Mouse (Mus musculus): ENCODE measurements at regions not wholly inside any gene's neighbourhood (a gene's known extent, or its start where the extent isn't known, plus 50 kb on each side); places are given as distances from the start of the nearest gene placed in this dataset.

GRCm38 (mm10) chr10:122570909-122571551, 107.5 kb upstream of the Ppm1h start:
- Histone ChIP-seq H3K27me3 (ENCODE audit: control insufficient read depth, insufficient read depth, low read length) (no peaks in the 10 kb centered on the region), H3K9ac (ENCODE audit: low read depth, low read length) (no peak overlapping the region), H3K9me3 (replicated peaks; ENCODE audit: control insufficient read depth, low read length) (no peaks in the 10 kb centered on the region), H3K4me2 (no peak overlapping the region), H3K27ac (ENCODE audit: low read depth, low read length) (no peak overlapping the region), H3K4me3 (ENCODE audit: low read depth, low read length) (no peak overlapping the region), H3K4me1 (ENCODE audit: control insufficient read depth, insufficient read depth, low read length) (peaks cover 6% of the 10 kb centered on the region), H3K36me3 (ENCODE audit: control insufficient read depth, insufficient read depth, low read length) (no peaks in the 10 kb centered on the region)
- WGBS (ENCODE audit: insufficient replicate concordance) = 32% methylated on average over 13 of the region's 13 CpGs
- ATAC-seq (replicated peaks; ENCODE audit: insufficient number of reproducible peaks, low FRiP score, low TSS enrichment) = no peak

- no peak overlapping the region for H3K27ac ChIP-seq (ENCODE audit: low read depth, low read length)
- WGBS (ENCODE audit: insufficient replicate concordance) = 87% methylated on average over 8 of the region's 8 CpGs
- H3K36me3 ChIP-seq (ENCODE audit: control insufficient read depth, insufficient read depth, low read length) = no peaks in the 10 kb centered on the region
Observed at GRCm38 (mm10) chr10:122576171-122577063, 102.1 kb upstream of the Ppm1h start.

GRCm38 (mm10) chr10:122578209-122579001, 100.2 kb upstream of the Ppm1h start:
- peaks cover 6% of the 10 kb centered on the region; the same call in 1 of the 2 replicates for H3K4me1 ChIP-seq (ENCODE audit: control insufficient read depth, insufficient read depth, low read length)
- no peak overlapping the region for H3K9ac ChIP-seq (ENCODE audit: low read depth, low read length)
- no peak overlapping the region for H3K27ac ChIP-seq (ENCODE audit: low read depth, low read length)
- no peak overlapping the region for H3K4me2 ChIP-seq
- no peak for ATAC-seq (replicated peaks; ENCODE audit: insufficient number of reproducible peaks, low FRiP score, low TSS enrichment)
- H3K4me3 ChIP-seq (ENCODE audit: low read depth, low read length) = no peak overlapping the region
- WGBS (ENCODE audit: insufficient replicate concordance) = 51% methylated on average over 24 of the region's 24 CpGs
- H3K36me3 ChIP-seq (ENCODE audit: control insufficient read depth, insufficient read depth, low read length) = no peaks in the 10 kb centered on the region
- H3K27me3 ChIP-seq (ENCODE audit: control insufficient read depth, insufficient read depth, low read length) = no peaks in the 10 kb centered on the region
- H3K9me3 ChIP-seq (replicated peaks; ENCODE audit: control insufficient read depth, low read length) = no peaks in the 10 kb centered on the region

More at GRCm38 (mm10) chr10:122576171-122577063, 102.1 kb upstream of the Ppm1h start:
- H3K4me1 ChIP-seq (ENCODE audit: control insufficient read depth, insufficient read depth, low read length) = peaks cover 6% of the 10 kb centered on the region
- ATAC-seq (replicated peaks; ENCODE audit: insufficient number of reproducible peaks, low FRiP score, low TSS enrichment) = no peak
- no peaks in the 10 kb centered on the region for H3K27me3 ChIP-seq (ENCODE audit: control insufficient read depth, insufficient read depth, low read length)
- H3K4me2 ChIP-seq = no peak overlapping the region
- no peak overlapping the region for H3K9ac ChIP-seq (ENCODE audit: low read depth, low read length)
- H3K4me3 ChIP-seq (ENCODE audit: low read depth, low read length) = no peak overlapping the region
- no peaks in the 10 kb centered on the region for H3K9me3 ChIP-seq (replicated peaks; ENCODE audit: control insufficient read depth, low read length)

GRCm38 (mm10) chr10:122581096-122581495, 97.5 kb upstream of the Ppm1h start:
- no peaks in the 10 kb centered on the region for H3K27me3 ChIP-seq (ENCODE audit: control insufficient read depth, insufficient read depth, low read length)
- no peak overlapping the region for H3K9ac ChIP-seq (ENCODE audit: low read depth, low read length)
- H3K27ac ChIP-seq (ENCODE audit: low read depth, low read length) = no peak overlapping the region
- 76% methylated on average over 7 of the region's 7 CpGs for WGBS (ENCODE audit: insufficient replicate concordance)
- H3K4me2 ChIP-seq = no peak overlapping the region
- H3K36me3 ChIP-seq (ENCODE audit: control insufficient read depth, insufficient read depth, low read length) = no peaks in the 10 kb centered on the region
- no peaks in the 10 kb centered on the region for H3K9me3 ChIP-seq (replicated peaks; ENCODE audit: control insufficient read depth, low read length)
- no peak for ATAC-seq (replicated peaks; ENCODE audit: insufficient number of reproducible peaks, low FRiP score, low TSS enrichment)
- H3K4me1 ChIP-seq (ENCODE audit: control insufficient read depth, insufficient read depth, low read length) = no peaks in the 10 kb centered on the region
- H3K4me3 ChIP-seq (ENCODE audit: low read depth, low read length) = no peak overlapping the region

GRCm38 (mm10) chr10:122587541-122587940, 91.0 kb upstream of the Ppm1h start:
- Histone ChIP-seq H3K9ac (ENCODE audit: low read depth, low read length) (no peak overlapping the region), H3K4me2 (no peak overlapping the region), H3K4me3 (ENCODE audit: low read depth, low read length) (no peak overlapping the region), H3K27ac (ENCODE audit: low read depth, low read length) (no peak overlapping the region), H3K27me3 (ENCODE audit: control insufficient read depth, insufficient read depth, low read length) (no peaks in the 10 kb centered on the region), H3K4me1 (ENCODE audit: control insufficient read depth, insufficient read depth, low read length) (no peaks in the 10 kb centered on the region), H3K36me3 (ENCODE audit: control insufficient read depth, insufficient read depth, low read length) (no peaks in the 10 kb centered on the region), H3K9me3 (replicated peaks; ENCODE audit: control insufficient read depth, low read length) (no peaks in the 10 kb centered on the region)
- WGBS (ENCODE audit: insufficient replicate concordance) = 73% methylated on average over 3 of the region's 3 CpGs
- no peak for ATAC-seq (replicated peaks; ENCODE audit: insufficient number of reproducible peaks, low FRiP score, low TSS enrichment)

GRCm38 (mm10) chr10:122599511-122599910, 79.1 kb upstream of the Ppm1h start:
- Histone ChIP-seq H3K27me3 (ENCODE audit: control insufficient read depth, insufficient read depth, low read length) (no peaks in the 10 kb centered on the region), H3K9me3 (replicated peaks; ENCODE audit: control insufficient read depth, low read length) (no peaks in the 10 kb centered on the region), H3K36me3 (ENCODE audit: control insufficient read depth, insufficient read depth, low read length) (no peaks in the 10 kb centered on the region), H3K27ac (ENCODE audit: low read depth, low read length) (no peak overlapping the region), H3K4me1 (ENCODE audit: control insufficient read depth, insufficient read depth, low read length) (no peaks in the 10 kb centered on the region), H3K4me3 (ENCODE audit: low read depth, low read length) (no peak overlapping the region), H3K4me2 (no peak overlapping the region), H3K9ac (ENCODE audit: low read depth, low read length) (no peak overlapping the region)
- 83% methylated on average over 2 of the region's 2 CpGs for WGBS (ENCODE audit: insufficient replicate concordance)
- no peak for ATAC-seq (replicated peaks; ENCODE audit: insufficient number of reproducible peaks, low FRiP score, low TSS enrichment)

GRCm38 (mm10) chr10:122602394-122602793, 76.2 kb upstream of the Ppm1h start:
- Histone ChIP-seq H3K9me3 (replicated peaks; ENCODE audit: control insufficient read depth, low read length) (no peaks in the 10 kb centered on the region), H3K4me3 (ENCODE audit: low read depth, low read length) (no peak overlapping the region), H3K9ac (ENCODE audit: low read depth, low read length) (no peak overlapping the region), H3K27me3 (ENCODE audit: control insufficient read depth, insufficient read depth, low read length) (no peaks in the 10 kb centered on the region), H3K4me2 (no peak overlapping the region), H3K36me3 (ENCODE audit: control insufficient read depth, insufficient read depth, low read length) (no peaks in the 10 kb centered on the region), H3K27ac (ENCODE audit: low read depth, low read length) (no peak overlapping the region), H3K4me1 (ENCODE audit: control insufficient read depth, insufficient read depth, low read length) (no peaks in the 10 kb centered on the region)
- no peak for ATAC-seq (replicated peaks; ENCODE audit: insufficient number of reproducible peaks, low FRiP score, low TSS enrichment)
- WGBS (ENCODE audit: insufficient replicate concordance) = 29% methylated on average over 6 of the region's 6 CpGs

GRCm38 (mm10) chr10:122603960-122604359, 74.6 kb upstream of the Ppm1h start:
- H3K9ac ChIP-seq (ENCODE audit: low read depth, low read length) = no peak overlapping the region
- no peak overlapping the region for H3K27ac ChIP-seq (ENCODE audit: low read depth, low read length)
- no peak overlapping the region for H3K4me2 ChIP-seq
- H3K36me3 ChIP-seq (ENCODE audit: control insufficient read depth, insufficient read depth, low read length) = no peaks in the 10 kb centered on the region
- 71% methylated on average over 1 of the region's 1 CpGs for WGBS (ENCODE audit: insufficient replicate concordance)
- no peak overlapping the region for H3K4me3 ChIP-seq (ENCODE audit: low read depth, low read length)
- no peaks in the 10 kb centered on the region for H3K9me3 ChIP-seq (replicated peaks; ENCODE audit: control insufficient read depth, low read length)
- no peak for ATAC-seq (replicated peaks; ENCODE audit: insufficient number of reproducible peaks, low FRiP score, low TSS enrichment)
- H3K4me1 ChIP-seq (ENCODE audit: control insufficient read depth, insufficient read depth, low read length) = no peaks in the 10 kb centered on the region
- H3K27me3 ChIP-seq (ENCODE audit: control insufficient read depth, insufficient read depth, low read length) = no peaks in the 10 kb centered on the region
